Mouse (Mus musculus): ENCODE measurements around the gene Slc35e3. TPM values are rescaled to one million over a fixed set of nuclear protein-coding genes. Genes with fewer than 3 reads are reported as not detected.
"Not testable (repeated sequence)": the region's sequence is repeated elsewhere in the genome, so short reads cannot be mapped to it uniquely, and the experiment has no call there.

The Slc35e3 gene
- polyA plus RNA-seq, 1 experiment, result 35.5 TPM

- TF ChIP-seq CTCF (IDR thresholded peaks at IDR 0.05; ENCODE audit: borderline replicate concordance, extremely low read depth, insufficient read depth, insufficient read length) (no peak), POLR2A (IDR thresholded peaks at IDR 0.05; ENCODE audit: borderline replicate concordance, extremely low read depth, insufficient read depth, insufficient read length, poor library complexity, severe bottlenecking) (no peak)
- no peak for DNase-seq (ENCODE audit: low read depth)
Measured at GRCm38 (mm10) chr10:117759844-117760630, 13.9 kb upstream of the Slc35e3 start.

GRCm38 (mm10) chr10:117758749-117759727 lies 12.9 kb upstream of the Slc35e3 start:
- TF ChIP-seq POLR2A (IDR thresholded peaks at IDR 0.05; ENCODE audit: borderline replicate concordance, extremely low read depth, insufficient read depth, insufficient read length, poor library complexity, severe bottlenecking) (no peak), CTCF (IDR thresholded peaks at IDR 0.05; ENCODE audit: borderline replicate concordance, extremely low read depth, insufficient read depth, insufficient read length) (no peak)
- DNase-seq (ENCODE audit: low read depth), result no peak

- DNase-seq (ENCODE audit: low read depth), result not testable (repeated sequence)
Measured at GRCm38 (mm10) chr10:117758344-117758743, 12.2 kb upstream of the Slc35e3 start.

GRCm38 (mm10) chr10:117757796-117758342 lies 11.7 kb upstream of the Slc35e3 start:
- no peak for DNase-seq (ENCODE audit: low read depth)
- TF ChIP-seq POLR2A (IDR thresholded peaks at IDR 0.05; ENCODE audit: borderline replicate concordance, extremely low read depth, insufficient read depth, insufficient read length, poor library complexity, severe bottlenecking) (no peak), CTCF (IDR thresholded peaks at IDR 0.05; ENCODE audit: borderline replicate concordance, extremely low read depth, insufficient read depth, insufficient read length) (no peak)

GRCm38 (mm10) chr10:117757259-117757658 lies 11.1 kb upstream of the Slc35e3 start:
- no peak for DNase-seq (ENCODE audit: low read depth)
- no peak for TF ChIP-seq CTCF (IDR thresholded peaks at IDR 0.05; ENCODE audit: borderline replicate concordance, extremely low read depth, insufficient read depth, insufficient read length)
- no peak for TF ChIP-seq POLR2A (IDR thresholded peaks at IDR 0.05; ENCODE audit: borderline replicate concordance, extremely low read depth, insufficient read depth, insufficient read length, poor library complexity, severe bottlenecking)

GRCm38 (mm10) chr10:117756784-117757183 lies 10.6 kb upstream of the Slc35e3 start:
- no peak for TF ChIP-seq CTCF (IDR thresholded peaks at IDR 0.05; ENCODE audit: borderline replicate concordance, extremely low read depth, insufficient read depth, insufficient read length)
- TF ChIP-seq POLR2A (IDR thresholded peaks at IDR 0.05; ENCODE audit: borderline replicate concordance, extremely low read depth, insufficient read depth, insufficient read length, poor library complexity, severe bottlenecking), result no peak
- no peak for DNase-seq (ENCODE audit: low read depth)

- TF ChIP-seq POLR2A (IDR thresholded peaks at IDR 0.05; ENCODE audit: borderline replicate concordance, extremely low read depth, insufficient read depth, insufficient read length, poor library complexity, severe bottlenecking) (no peak), CTCF (IDR thresholded peaks at IDR 0.05; ENCODE audit: borderline replicate concordance, extremely low read depth, insufficient read depth, insufficient read length) (no peak)
- no peak for DNase-seq (ENCODE audit: low read depth)
Measured at GRCm38 (mm10) chr10:117755799-117756467, 9.8 kb upstream of the Slc35e3 start.

GRCm38 (mm10) chr10:117755086-117755798 lies 9.1 kb upstream of the Slc35e3 start:
- no peak for DNase-seq (ENCODE audit: low read depth)
- TF ChIP-seq POLR2A (IDR thresholded peaks at IDR 0.05; ENCODE audit: borderline replicate concordance, extremely low read depth, insufficient read depth, insufficient read length, poor library complexity, severe bottlenecking) (no peak), CTCF (IDR thresholded peaks at IDR 0.05; ENCODE audit: borderline replicate concordance, extremely low read depth, insufficient read depth, insufficient read length) (no peak)

GRCm38 (mm10) chr10:117754609-117754940 lies 8.4 kb upstream of the Slc35e3 start:
- no peak for TF ChIP-seq POLR2A (IDR thresholded peaks at IDR 0.05; ENCODE audit: borderline replicate concordance, extremely low read depth, insufficient read depth, insufficient read length, poor library complexity, severe bottlenecking)
- TF ChIP-seq CTCF (IDR thresholded peaks at IDR 0.05; ENCODE audit: borderline replicate concordance, extremely low read depth, insufficient read depth, insufficient read length), result no peak
- DNase-seq (ENCODE audit: low read depth), result no peak

- no peak for TF ChIP-seq CTCF (IDR thresholded peaks at IDR 0.05; ENCODE audit: borderline replicate concordance, extremely low read depth, insufficient read depth, insufficient read length)
- no peak for TF ChIP-seq POLR2A (IDR thresholded peaks at IDR 0.05; ENCODE audit: borderline replicate concordance, extremely low read depth, insufficient read depth, insufficient read length, poor library complexity, severe bottlenecking)
Measured at GRCm38 (mm10) chr10:117753711-117754608, 7.8 kb upstream of the Slc35e3 start.

More at GRCm38 (mm10) chr10:117753711-117754608, 7.8 kb upstream of the Slc35e3 start:
- no peak for DNase-seq (ENCODE audit: low read depth)

Data from brain, embryonic 14.5 days (tissue).